Mouse (Mus musculus) MEL-GATA-1-ER (cell line): ENCODE measurements around the gene Gm29609.
A peak's percentile ranks its signal among the peaks of the same experiment; 100 is the strongest.

Source experiments
- DNase-seq: peaks from one replicate; pipeline ENCODE4 v3.0.0-alpha.2; 2012; ENCODE audit warnings: low read depth; ENCODE audit errors: extremely low read depth

Gene Gm29609

GRCm38 (mm10) chr5:31198616-31199320 lies 19.1 kb upstream of the Gm29609 start:
- DNase-seq: no peak

GRCm38 (mm10) chr5:31198170-31198569 lies 18.5 kb upstream of the Gm29609 start:
- DNase-seq: no peak

- no peak for DNase-seq
These were observed 17.4 kb upstream of the Gm29609 start for GRCm38 (mm10) chr5:31197072-31197471.

- no peak for DNase-seq
These were observed 16.5 kb upstream of the Gm29609 start for GRCm38 (mm10) chr5:31196207-31196606.

- DNase-seq: no peak
These were observed 16.0 kb upstream of the Gm29609 start for GRCm38 (mm10) chr5:31195671-31196070.

GRCm38 (mm10) chr5:31194486-31195485 lies 15.1 kb upstream of the Gm29609 start:
- no peak for DNase-seq

- peak; percentile 62 for DNase-seq
These were observed 14.0 kb upstream of the Gm29609 start for GRCm38 (mm10) chr5:31193631-31194281.

GRCm38 (mm10) chr5:31192939-31193630 lies 13.4 kb upstream of the Gm29609 start, which contains the start of the genes Snx17 and Eif2b4:
Snx17 (plus strand) TSS chr5:31193227.
Eif2b4 (minus strand) TSS chr5:31193430.
- peak; percentile 98 for DNase-seq

- peak; percentile 46 for DNase-seq
These were observed 12.6 kb upstream of the Gm29609 start for GRCm38 (mm10) chr5:31192045-31192938.

- no peak for DNase-seq
These were observed 10.5 kb upstream of the Gm29609 start for GRCm38 (mm10) chr5:31190201-31190600.

- peak; percentile 64 for DNase-seq
These were observed 8.6 kb upstream of the Gm29609 start for GRCm38 (mm10) chr5:31188223-31188840.

GRCm38 (mm10) chr5:31183678-31184077 lies 4.0 kb upstream of the Gm29609 start:
- DNase-seq: peak; percentile 38

GRCm38 (mm10) chr5:31181183-31181770 lies 1.6 kb upstream of the Gm29609 start:
- DNase-seq: no peak

GRCm38 (mm10) chr5:31179301-31179765 lies 378 bp downstream of the Gm29609 start:
- peak; percentile 76 for DNase-seq

GRCm38 (mm10) chr5:31168630-31169029 lies 11.1 kb downstream of the Gm29609 start:
- DNase-seq: no peak

GRCm38 (mm10) chr5:31164878-31165277 lies 14.8 kb downstream of the Gm29609 start:
- DNase-seq: peak; percentile 27

- DNase-seq: peak; percentile 56
These were observed 17.2 kb downstream of the Gm29609 start for GRCm38 (mm10) chr5:31162462-31162861.

- DNase-seq: peak; percentile 65
These were observed 25.6 kb downstream of the Gm29609 start, which contains the start of gene Mpv17 for GRCm38 (mm10) chr5:31154152-31154553. Mpv17 (minus strand) TSS chr5:31154251.
